Comparison of ENCODE assay signal across 8 mouse cellular contexts in the genomic region with DNA sequence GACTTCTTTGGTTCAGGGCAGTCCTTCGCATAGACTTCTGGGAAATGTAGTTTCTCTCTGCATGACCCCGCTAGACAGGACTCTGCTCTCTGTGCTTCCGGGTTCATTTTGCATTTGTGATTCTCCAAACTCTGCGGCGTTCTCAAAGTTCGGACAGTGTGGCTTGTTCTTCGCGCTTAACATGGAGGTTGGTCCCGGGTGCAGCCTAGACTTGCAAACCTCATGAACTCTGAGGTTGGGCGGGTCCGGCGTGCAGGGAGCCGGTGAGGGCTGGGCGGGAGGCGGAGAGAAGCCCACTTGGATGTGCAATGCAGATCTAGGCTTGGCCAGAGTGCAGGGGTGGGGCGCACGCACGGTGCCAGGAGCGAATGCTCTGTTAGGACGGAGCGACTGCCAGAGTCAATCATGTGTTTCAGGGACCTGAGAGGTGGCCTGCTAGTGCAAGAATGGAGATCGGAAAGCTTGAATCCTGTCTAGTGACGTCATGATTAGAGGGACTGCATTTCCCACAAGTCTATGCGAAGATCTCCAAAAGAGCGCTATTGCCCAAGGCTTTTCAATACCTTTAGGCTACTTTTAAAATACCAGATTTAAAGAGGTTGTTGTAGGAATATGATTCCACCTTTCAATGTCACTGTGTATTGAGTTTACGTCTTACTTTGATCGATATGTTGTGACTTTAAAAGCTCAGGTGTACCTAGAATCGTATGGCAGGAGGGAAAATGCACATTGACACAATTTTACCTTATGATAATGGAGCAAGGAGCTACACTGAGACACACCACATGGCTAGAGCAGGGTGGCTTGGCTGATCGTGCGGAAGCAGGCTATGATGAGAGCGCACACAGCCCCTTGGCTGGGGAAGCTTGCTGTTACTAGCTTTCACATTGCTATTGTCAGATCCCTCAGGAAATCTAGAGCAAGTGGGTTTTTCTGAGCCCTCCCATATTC. TPM values are rescaled to one million over a fixed set of nuclear protein-coding genes. Genes with fewer than 3 reads are reported as not detected.
A peak's percentile ranks its signal among the peaks of the same experiment; 100 is the strongest.
DNase-seq lines count a peak whose midpoint lies in the region; ATAC-seq lines count a peak whose summit lies in the region.

Zfp273 (plus strand) TSS at position 31 of the 951 bp plus-strand sequence.

- DNase-seq in ES-CJ7 (ENCODE audit: low read depth, low spot score) = peak; percentile 94
- DNase-seq in forebrain, embryonic 14.5 days (ENCODE audit: low spot score) = peak; percentile 94
- DNase-seq in heart, postnatal 14 days = peak; percentile 69 to 73
- peak; percentile 78 for DNase-seq in layer of hippocampus, adult 11-12 months (ENCODE audit: low spot score)
- DNase-seq in lung, adult 18-20 months = peak; percentile 80 to 81
- DNase-seq in testis, postnatal 14 days (ENCODE audit: low spot score) = peak; percentile 61

- peak within 1 kb of the TSS; percentile 64 for H3K4me2 ChIP-seq in forebrain, embryonic 14.5 days (ENCODE audit: low read length)
- H3K4me2 ChIP-seq in neural tube, embryonic 15.5 days = peak within 1 kb of the TSS; percentile 75

- no peaks in the 10 kb centered on the region for H3K27me3 ChIP-seq in forebrain, embryonic 14.5 days (replicated peaks; ENCODE audit: control insufficient read depth, insufficient read depth, low read length)
- no peaks in the 10 kb centered on the region for H3K27me3 ChIP-seq in neural tube, embryonic 15.5 days (replicated peaks)

- intact Hi-C loops in heart, postnatal 14 days (cut with DNase I) = no loop called here

- H3K36me3 ChIP-seq in forebrain, embryonic 14.5 days (ENCODE audit: control insufficient read depth, insufficient read depth, low read length) = no peaks in the 10 kb centered on the region
- peaks cover 11% of the 10 kb centered on the region for H3K36me3 ChIP-seq in neural tube, embryonic 15.5 days

- H3K9ac ChIP-seq in forebrain, embryonic 14.5 days (ENCODE audit: low read length) = peak within 1 kb of the TSS; percentile 69
- peak within 1 kb of the TSS; percentile 63 for H3K9ac ChIP-seq in neural tube, embryonic 15.5 days (replicated peaks)

- peak; percentile 98 for ATAC-seq in cerebellum, adult (ENCODE audit: insufficient number of reproducible peaks, low FRiP score, low TSS enrichment)
- peak; percentile 98 for ATAC-seq in forebrain, embryonic 14.5 days
- ATAC-seq in neural tube, embryonic 15.5 days (ENCODE audit: low FRiP score) = peak; percentile 97

- H3K4me3 ChIP-seq in forebrain, embryonic 14.5 days (ENCODE audit: low read depth, low read length) = peak within 1 kb of the TSS; percentile 76
- peak within 1 kb of the TSS; percentile 62 for H3K4me3 ChIP-seq in neural tube, embryonic 15.5 days (replicated peaks)

- peaks cover 5% of the 10 kb centered on the region; the same call in 1 of the 2 replicates for H3K9me3 ChIP-seq in forebrain, embryonic 14.5 days (replicated peaks; ENCODE audit: control insufficient read depth, low read length)
- 0 out of 2 replicates have a peak, but pooled peaks cover 4% of the 10 kb centered on the region for H3K9me3 ChIP-seq in neural tube, embryonic 15.5 days (replicated peaks)

- WGBS in forebrain, embryonic 14.5 days = 6% methylated on average over 31 of the region's 31 CpGs
- WGBS in neural tube, embryonic 15.5 days = 4% methylated on average over 31 of the region's 31 CpGs

- peak within 1 kb of the TSS; percentile 72 for H3K27ac ChIP-seq in forebrain, embryonic 14.5 days (ENCODE audit: low read depth, low read length)
- H3K27ac ChIP-seq in neural tube, embryonic 15.5 days (replicated peaks) = peak within 1 kb of the TSS; percentile 87

- no peaks in the 10 kb centered on the region for H3K4me1 ChIP-seq in forebrain, embryonic 14.5 days (ENCODE audit: control insufficient read depth, insufficient read depth, low read length)
- H3K4me1 ChIP-seq in neural tube, embryonic 15.5 days = peaks cover 6% of the 10 kb centered on the region; the same call in 1 of the 2 replicates

RNA-seq across cellular contexts. Expression of gene Zfp273, which starts in this region (rescaled TPM):
- 13.9 and 14.0 TPM in 2 replicates for polyA plus RNA-seq in forebrain, embryonic 14.5 days (2014; fragmentation: Nextera tagmentation; extraction: Ambion mirVana)
- 1 to 10 TPM; 1.9 to 2.2 TPM for total RNA-seq in heart, postnatal 14 days (2021)
- polyA plus RNA-seq in neural tube, embryonic 15.5 days (2015; fragmentation: Nextera tagmentation; extraction: Ambion mirVana) = 12.7 and 13.2 TPM in 2 replicates

Comparison
In these comparisons a context has a peak if more than half of its experiments do, and no peak if none do; other contexts are left out.
1. Peak in every context shown above with its lines: DNase-seq, ATAC-seq, H3K4me3 ChIP-seq and H3K27ac ChIP-seq.